Mouse (Mus musculus) layer of hippocampus, adult 2 months (tissue): Measurements from ENCODE around the gene Pdgfb. TPM values are rescaled to one million over a fixed set of nuclear protein-coding genes. Genes with fewer than 3 reads are reported as not detected.

Experiments used
- DNase-seq, 2 experiments: peaks; one replicate each; pipeline ENCODE4 v3.0.0; 2022; ENCODE audit warnings: low spot score in 2 of 2
- H3K27ac ChIP-seq: fragments of 200-600 bp; 2 replicates; pipeline ENCODE4 v1.8.1; 2022
- H3K4me3 ChIP-seq: fragments of 200-600 bp; 2 replicates; pipeline ENCODE4 v1.8.1; 2022; ENCODE audit warnings: mild to moderate bottlenecking
- CTCF ChIP-seq: fragments of 200-600 bp; conservative IDR thresholded peaks from 2 replicates; pipeline ENCODE4 v1.8.1; 2022; ENCODE audit warnings: antibody characterized with exemption, mild to moderate bottlenecking, moderate library complexity
- total RNA-seq, 2 experiments: library from RNA; stranded (reverse); gene quantifications; 2 replicates each; pipeline ENCODE4 v1.2.3; 2021

Gene Pdgfb
- total RNA-seq, 2 experiments from 2014 or later, result 27.4 to 29.3 TPM

GRCm38 (mm10) chr15:80047973-80048372, 33.2 kb upstream of the Pdgfb start:
- DNase-seq, result no peak
- TF ChIP-seq CTCF, result no peak
- Histone ChIP-seq H3K27ac (no peak overlapping the region), H3K4me3 (no peak overlapping the region)

GRCm38 (mm10) chr15:80047242-80047641, 32.5 kb upstream of the Pdgfb start:
- no peak overlapping the region for H3K27ac ChIP-seq
- DNase-seq, result no peak
- no peak for TF ChIP-seq CTCF
- H3K4me3 ChIP-seq, result no peak overlapping the region

- no peak overlapping the region for H3K27ac ChIP-seq
- TF ChIP-seq CTCF, result peak; percentile 48
- no peak for DNase-seq
- no peak overlapping the region for H3K4me3 ChIP-seq
These were observed 31.0 kb upstream of the Pdgfb start for GRCm38 (mm10) chr15:80045749-80046148.

- no peak for DNase-seq
- TF ChIP-seq CTCF, result no peak
- H3K4me3 ChIP-seq, result no peak overlapping the region
- no peak overlapping the region for H3K27ac ChIP-seq
These were observed 29.5 kb upstream of the Pdgfb start for GRCm38 (mm10) chr15:80044249-80044648.

- H3K27ac ChIP-seq, result no peak overlapping the region
- DNase-seq, result no peak
- no peak for TF ChIP-seq CTCF
- H3K4me3 ChIP-seq, result no peak overlapping the region
These were observed 27.4 kb upstream of the Pdgfb start for GRCm38 (mm10) chr15:80042152-80042551.

GRCm38 (mm10) chr15:80038110-80038391, 23.3 kb upstream of the Pdgfb start:
- Histone ChIP-seq H3K27ac (no peak overlapping the region), H3K4me3 (no peak overlapping the region)
- DNase-seq, result no peak
- TF ChIP-seq CTCF, result no peak

- Histone ChIP-seq H3K27ac (no peak overlapping the region), H3K4me3 (no peak overlapping the region)
- TF ChIP-seq CTCF, result no peak
- no peak for DNase-seq
These were observed 22.7 kb upstream of the Pdgfb start for GRCm38 (mm10) chr15:80037255-80038109.

- Histone ChIP-seq H3K4me3 (no peak overlapping the region), H3K27ac (no peak overlapping the region)
- DNase-seq, result no peak
- no peak for TF ChIP-seq CTCF
These were observed 20.6 kb upstream of the Pdgfb start for GRCm38 (mm10) chr15:80035341-80035885.

- TF ChIP-seq CTCF, result no peak
- no peak for DNase-seq
- no peak overlapping the region for H3K4me3 ChIP-seq
These were observed 20.1 kb upstream of the Pdgfb start for GRCm38 (mm10) chr15:80034913-80035312.

GRCm38 (mm10) chr15:80034366-80034765, 19.6 kb upstream of the Pdgfb start:
- no peak for DNase-seq
- Histone ChIP-seq H3K4me3 (no peak overlapping the region), H3K27ac (no peak overlapping the region)
- no peak for TF ChIP-seq CTCF

More at GRCm38 (mm10) chr15:80034913-80035312, 20.1 kb upstream of the Pdgfb start:
- no peak overlapping the region for H3K27ac ChIP-seq

- no peak overlapping the region for H3K27ac ChIP-seq
- no peak overlapping the region for H3K4me3 ChIP-seq
- no peak for DNase-seq
- TF ChIP-seq CTCF, result peak; percentile 45
These were observed 16.4 kb upstream of the Pdgfb start for GRCm38 (mm10) chr15:80031133-80031532.

GRCm38 (mm10) chr15:80030399-80030798, 15.6 kb upstream of the Pdgfb start:
- no peak for TF ChIP-seq CTCF
- DNase-seq, result no peak

GRCm38 (mm10) chr15:80028862-80029261, 14.1 kb upstream of the Pdgfb start:
- no peak for TF ChIP-seq CTCF
- Histone ChIP-seq H3K27ac (no peak overlapping the region), H3K4me3 (no peak overlapping the region)
- no peak for DNase-seq

More at GRCm38 (mm10) chr15:80030399-80030798, 15.6 kb upstream of the Pdgfb start:
- H3K4me3 ChIP-seq, result no peak overlapping the region
- H3K27ac ChIP-seq, result no peak overlapping the region
